Mouse (Mus musculus): ENCODE measurements around the gene Eno4. TPM values are rescaled to one million over a fixed set of nuclear protein-coding genes. Genes with fewer than 3 reads are reported as not detected.

Eno4 gene
- polyA plus RNA-seq, 1 experiment from 2014 or later: 0.05 TPM

DNA sequence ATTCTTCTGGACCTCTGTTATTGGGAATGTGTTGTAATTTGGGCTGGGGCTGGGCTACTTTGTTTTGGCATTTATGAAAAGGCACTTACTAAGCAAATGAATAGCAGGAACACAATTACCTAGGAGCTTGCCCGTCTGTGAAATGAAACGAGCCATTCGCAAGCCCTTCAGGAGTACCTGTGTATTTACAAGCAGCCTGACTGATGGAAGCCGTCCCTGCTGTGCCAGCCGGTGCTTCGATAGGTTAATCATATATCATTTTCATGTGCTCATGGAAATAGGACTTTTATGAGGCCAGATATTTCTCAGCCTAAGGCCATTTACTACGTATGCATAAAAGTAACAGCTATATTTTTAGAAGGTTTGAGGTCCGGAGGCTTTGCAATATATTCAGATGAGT lies 19.8 kb downstream of the Eno4 start:
- H3K4me1 ChIP-seq (replicated peaks; ENCODE audit: control insufficient read depth, insufficient read depth, low read length): no peaks in the 10 kb centered on the region
- no peaks in the 10 kb centered on the region for H3K27me3 ChIP-seq (replicated peaks; ENCODE audit: control insufficient read depth, insufficient read depth, low read length)
- no peaks in the 10 kb centered on the region for H3K9me3 ChIP-seq (ENCODE audit: control insufficient read depth)
- H3K4me3 ChIP-seq (ENCODE audit: low read depth, low read length): no peak overlapping the region
- H3K36me3 ChIP-seq (ENCODE audit: control insufficient read depth, insufficient read depth): no peaks in the 10 kb centered on the region
- H3K27ac ChIP-seq (ENCODE audit: low read depth, low read length): no peak overlapping the region
- ATAC-seq: no peak
- H3K9ac ChIP-seq (ENCODE audit: low read depth, low read length): no peak overlapping the region
- no peak for TF ChIP-seq CTCF (IDR thresholded peaks at IDR 0.05; ENCODE audit: low read depth)
- no peak overlapping the region for H3K4me2 ChIP-seq (replicated peaks; ENCODE audit: low read depth)
- 75% methylated on average over 8 of the region's 8 CpGs for WGBS

DNA sequence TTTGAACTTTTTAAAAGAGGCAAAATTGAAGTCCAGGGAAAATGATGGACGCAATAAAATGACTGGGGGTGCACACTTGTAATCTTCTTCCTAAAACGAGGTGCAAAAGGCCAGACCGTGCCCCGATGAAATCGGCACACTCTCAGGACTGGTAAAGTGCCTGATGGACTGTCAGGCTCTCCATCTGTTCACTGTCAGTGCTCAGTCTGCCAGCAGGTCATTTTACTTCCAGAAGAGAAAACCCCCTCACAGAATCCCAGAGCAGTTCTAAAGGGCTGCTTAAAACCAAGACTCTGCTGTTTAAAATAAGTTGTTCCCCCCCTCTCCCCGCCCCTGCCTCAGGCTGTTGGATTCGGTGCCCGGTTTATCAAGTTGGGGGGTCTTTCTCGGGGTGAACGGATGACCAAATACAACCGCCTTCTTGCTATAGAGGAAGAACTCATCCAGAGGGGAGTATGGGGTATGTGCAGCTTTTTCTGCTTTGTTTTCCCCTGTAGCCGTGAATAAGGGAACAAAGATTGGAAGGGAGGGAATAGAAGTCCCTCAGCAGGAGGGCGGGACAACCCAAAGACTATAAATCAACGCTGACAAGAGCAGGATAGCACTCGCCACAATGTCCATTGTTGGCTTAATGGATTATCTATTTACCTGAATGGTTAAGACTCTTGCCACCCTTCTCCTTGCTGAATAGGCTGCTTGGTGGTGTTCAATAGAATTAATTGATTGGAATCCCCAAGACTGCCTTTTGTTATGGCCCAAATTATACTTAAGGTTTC lies 25.7 kb downstream of the Eno4 start:
- Histone ChIP-seq H3K36me3 (ENCODE audit: control insufficient read depth, insufficient read depth) (no peaks in the 10 kb centered on the region), H3K4me3 (ENCODE audit: low read depth, low read length) (no peak overlapping the region), H3K9me3 (ENCODE audit: control insufficient read depth) (no peaks in the 10 kb centered on the region), H3K4me1 (replicated peaks; ENCODE audit: control insufficient read depth, insufficient read depth, low read length) (no peaks in the 10 kb centered on the region), H3K27me3 (replicated peaks; ENCODE audit: control insufficient read depth, insufficient read depth, low read length) (no peaks in the 10 kb centered on the region), H3K9ac (ENCODE audit: low read depth, low read length) (no peak overlapping the region), H3K4me2 (replicated peaks; ENCODE audit: low read depth) (no peak overlapping the region), H3K27ac (ENCODE audit: low read depth, low read length) (no peak overlapping the region)
- WGBS: 26% methylated on average over 15 of the region's 15 CpGs
- no peak for ATAC-seq
- TF ChIP-seq CTCF (IDR thresholded peaks at IDR 0.05; ENCODE audit: low read depth): no peak

GRCm38 (mm10) chr19:58970826-58971225 lies 27.6 kb downstream of the Eno4 start:
- 53% methylated on average over 13 of the region's 13 CpGs for WGBS
- no peak overlapping the region for H3K4me3 ChIP-seq (ENCODE audit: low read depth, low read length)
- H3K4me2 ChIP-seq (replicated peaks; ENCODE audit: low read depth): no peak overlapping the region
- no peak overlapping the region for H3K27ac ChIP-seq (ENCODE audit: low read depth, low read length)
- no peak for TF ChIP-seq CTCF (IDR thresholded peaks at IDR 0.05; ENCODE audit: low read depth)
- H3K9me3 ChIP-seq (ENCODE audit: control insufficient read depth): no peaks in the 10 kb centered on the region
- no peaks in the 10 kb centered on the region; the same call in 1 of the 2 replicates for H3K36me3 ChIP-seq (ENCODE audit: control insufficient read depth, insufficient read depth)
- H3K27me3 ChIP-seq (replicated peaks; ENCODE audit: control insufficient read depth, insufficient read depth, low read length): no peaks in the 10 kb centered on the region
- ATAC-seq: no peak
- no peak overlapping the region for H3K9ac ChIP-seq (ENCODE audit: low read depth, low read length)
- H3K4me1 ChIP-seq (replicated peaks; ENCODE audit: control insufficient read depth, insufficient read depth, low read length): no peaks in the 10 kb centered on the region

DNA sequence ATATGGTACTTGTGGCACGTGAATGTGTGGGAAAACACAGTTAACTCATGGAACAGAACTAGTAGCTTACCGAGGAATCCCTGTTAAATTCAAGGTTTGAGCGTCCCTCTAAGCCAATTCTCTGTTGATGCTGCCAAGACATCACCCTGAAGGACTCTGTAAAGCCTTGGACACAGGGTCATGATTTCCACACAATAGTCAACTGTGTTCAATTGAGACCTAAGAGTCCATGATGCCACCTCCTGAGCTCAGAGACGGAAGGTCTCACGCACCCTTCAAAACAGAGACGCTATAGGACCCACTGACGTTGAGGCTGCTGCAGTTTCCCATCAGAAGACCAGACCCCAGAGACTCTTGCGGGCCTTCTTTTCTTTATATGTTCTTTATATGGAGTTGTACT lies 30.9 kb downstream of the Eno4 start:
- no peak for TF ChIP-seq CTCF (IDR thresholded peaks at IDR 0.05; ENCODE audit: low read depth)
- H3K9ac ChIP-seq (ENCODE audit: low read depth, low read length): no peak overlapping the region
- ATAC-seq: no peak
- no peak overlapping the region for H3K27ac ChIP-seq (ENCODE audit: low read depth, low read length)
- no peaks in the 10 kb centered on the region for H3K4me1 ChIP-seq (replicated peaks; ENCODE audit: control insufficient read depth, insufficient read depth, low read length)
- H3K4me2 ChIP-seq (replicated peaks; ENCODE audit: low read depth): no peak overlapping the region
- no peaks in the 10 kb centered on the region; the same call in 1 of the 2 replicates for H3K36me3 ChIP-seq (ENCODE audit: control insufficient read depth, insufficient read depth)
- WGBS: 91% methylated on average over 8 of the region's 8 CpGs
- H3K27me3 ChIP-seq (replicated peaks; ENCODE audit: control insufficient read depth, insufficient read depth, low read length): no peaks in the 10 kb centered on the region
- no peaks in the 10 kb centered on the region for H3K9me3 ChIP-seq (ENCODE audit: control insufficient read depth)
- H3K4me3 ChIP-seq (ENCODE audit: low read depth, low read length): no peak overlapping the region

GRCm38 (mm10) chr19:58975216-58975863 lies 32.1 kb downstream of the Eno4 start:
- Histone ChIP-seq H3K4me2 (replicated peaks; ENCODE audit: low read depth) (no peak overlapping the region), H3K4me3 (ENCODE audit: low read depth, low read length) (no peak overlapping the region)
- WGBS: 85% methylated on average over 11 of the region's 11 CpGs

DNA sequence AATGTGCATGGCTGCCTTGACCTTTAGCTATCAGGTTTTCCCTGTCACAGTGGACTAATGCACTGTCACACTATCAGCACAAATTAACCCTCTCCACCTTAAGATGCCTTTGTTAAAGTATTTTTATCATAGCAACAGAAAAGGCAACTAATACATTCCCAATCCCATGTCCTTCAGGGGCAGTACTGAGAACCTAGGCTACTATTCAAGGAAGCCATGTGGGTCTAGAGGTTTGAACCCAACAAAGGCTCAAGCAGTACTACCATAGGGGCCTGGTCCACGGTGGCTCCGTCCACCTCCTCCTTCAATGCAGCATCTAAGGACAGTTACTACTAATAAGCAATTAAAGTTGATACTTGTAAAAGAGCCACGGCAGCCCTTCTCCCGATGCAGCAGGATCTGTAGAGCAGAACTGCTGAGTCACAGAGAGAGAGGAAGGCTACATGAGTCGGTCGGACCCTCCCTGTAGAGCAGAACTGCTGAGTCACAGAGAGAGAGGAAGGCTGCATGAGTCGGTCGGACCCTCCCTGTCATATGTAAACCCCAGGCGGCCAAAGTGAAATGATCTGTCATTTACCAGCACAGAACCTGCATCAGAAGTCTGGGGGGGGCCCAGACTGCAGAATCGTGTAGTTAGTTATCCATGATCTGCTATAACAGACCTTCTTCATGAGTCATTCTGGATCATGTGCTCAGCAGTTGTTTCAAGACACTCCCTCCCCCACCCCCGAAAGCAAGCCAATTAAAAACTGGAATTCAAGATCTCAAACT lies 35.4 kb downstream of the Eno4 start:
- no peak for TF ChIP-seq CTCF (IDR thresholded peaks at IDR 0.05; ENCODE audit: low read depth)
- Histone ChIP-seq H3K36me3 (ENCODE audit: control insufficient read depth, insufficient read depth) (no peaks in the 10 kb centered on the region; the same call in 1 of the 2 replicates), H3K27me3 (replicated peaks; ENCODE audit: control insufficient read depth, insufficient read depth, low read length) (no peaks in the 10 kb centered on the region), H3K4me1 (replicated peaks; ENCODE audit: control insufficient read depth, insufficient read depth, low read length) (no peaks in the 10 kb centered on the region), H3K27ac (ENCODE audit: low read depth, low read length) (no peak overlapping the region), H3K9ac (ENCODE audit: low read depth, low read length) (no peak overlapping the region), H3K9me3 (ENCODE audit: control insufficient read depth) (no peaks in the 10 kb centered on the region), H3K4me3 (ENCODE audit: low read depth, low read length) (no peak overlapping the region), H3K4me2 (replicated peaks; ENCODE audit: low read depth) (no peak overlapping the region)
- 62% methylated on average over 11 of the region's 11 CpGs for WGBS
- ATAC-seq: no peak

More at GRCm38 (mm10) chr19:58975216-58975863, 32.1 kb downstream of the Eno4 start:
- no peaks in the 10 kb centered on the region for H3K27me3 ChIP-seq (replicated peaks; ENCODE audit: control insufficient read depth, insufficient read depth, low read length)
- H3K9me3 ChIP-seq (ENCODE audit: control insufficient read depth): no peaks in the 10 kb centered on the region
- H3K9ac ChIP-seq (ENCODE audit: low read depth, low read length): no peak overlapping the region
- H3K27ac ChIP-seq (ENCODE audit: low read depth, low read length): no peak overlapping the region
- H3K36me3 ChIP-seq (ENCODE audit: control insufficient read depth, insufficient read depth): no peaks in the 10 kb centered on the region; the same call in 1 of the 2 replicates
- no peak for TF ChIP-seq CTCF (IDR thresholded peaks at IDR 0.05; ENCODE audit: low read depth)
- H3K4me1 ChIP-seq (replicated peaks; ENCODE audit: control insufficient read depth, insufficient read depth, low read length): no peaks in the 10 kb centered on the region
- ATAC-seq: no peak
